Mouse (Mus musculus) liver, adult (tissue): ENCODE measurements around the gene Olfr8.
"Not testable (repeated sequence)": the region's sequence is repeated elsewhere in the genome, so short reads cannot be mapped to it uniquely, and the experiment has no call there.

Experiments used
- GATA4 ChIP-seq: IDR thresholded peaks from 2 replicates; pipeline ENCODE4 v1.6.1; 2014; ENCODE audit warnings: mild to moderate bottlenecking, low read length; ENCODE audit not compliant: insufficient replicate concordance

Olfr8 gene

DNA sequence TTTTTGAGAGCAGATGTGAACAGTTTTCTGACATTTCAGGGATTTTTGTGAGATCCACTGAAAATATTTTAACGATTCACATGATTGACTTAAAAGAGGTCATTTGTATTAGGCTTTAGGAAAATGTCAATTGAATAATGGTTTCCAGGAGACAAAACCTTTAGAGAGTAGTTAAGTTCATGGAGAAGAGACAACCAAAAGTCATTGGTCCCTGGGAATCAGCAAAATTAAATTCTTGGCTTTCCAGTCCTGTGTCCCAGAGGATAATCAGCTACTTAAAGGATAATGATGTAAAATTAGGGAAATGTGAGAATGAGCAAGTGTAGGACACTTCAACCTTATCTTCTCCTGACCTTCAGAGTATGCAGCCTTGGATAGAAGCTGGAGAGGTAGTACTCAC lies at the start of gene Olfr8:
Gene Olfr8, plus strand, starts transcription at position 301 of the 400 bp plus-strand sequence.
- TF ChIP-seq GATA4: not testable (repeated sequence)

DNA sequence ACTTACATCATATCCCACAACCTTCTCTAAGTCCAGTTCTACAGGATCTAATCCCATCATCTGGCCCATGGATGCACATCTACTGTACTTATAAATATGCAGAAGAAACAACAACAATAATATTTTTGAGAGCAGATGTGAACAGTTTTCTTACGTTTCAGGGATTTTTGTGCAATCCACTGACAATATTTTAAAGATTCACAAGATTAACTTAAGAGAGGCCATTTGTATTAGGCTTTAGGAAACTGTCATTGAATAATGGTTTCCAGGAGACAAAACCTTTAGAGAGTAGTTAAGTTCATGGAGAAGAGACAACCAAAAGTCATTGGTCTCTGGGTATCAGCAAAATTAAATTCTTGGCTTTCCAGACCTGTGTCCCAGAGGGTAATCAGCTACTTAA lies 37.6 kb upstream of the Olfr8 start, which contains the start of gene Olfr1354:
Gene Olfr1354, plus strand, starts transcription at position 301 of the 400 bp plus-strand sequence.
- not testable (repeated sequence) for TF ChIP-seq GATA4

DNA sequence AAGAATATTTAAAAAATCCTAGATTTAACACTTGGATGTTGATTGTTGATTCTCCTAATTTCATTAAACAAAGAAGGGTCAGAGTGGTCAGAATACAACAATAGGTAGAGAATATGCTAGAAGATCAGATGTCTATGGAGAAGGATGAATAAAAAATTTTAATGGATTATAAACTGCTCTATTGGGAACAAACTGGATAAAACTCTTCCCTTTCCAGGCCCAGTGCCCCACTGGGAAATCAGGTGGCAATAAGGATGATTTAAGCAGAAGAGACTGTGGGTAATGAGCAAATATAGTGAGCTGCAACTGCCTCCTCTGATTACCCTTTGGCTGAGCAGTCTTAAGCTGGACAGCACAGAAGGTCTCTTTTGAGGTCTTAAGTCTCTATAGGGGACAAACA lies 12.6 kb downstream of the Olfr8 start, which contains the start of gene Olfr1353:
Gene Olfr1353, plus strand, starts transcription at position 301 of the 400 bp plus-strand sequence.
- TF ChIP-seq GATA4: not testable (repeated sequence)

GRCm38 (mm10) chr10:78980750-78981149 lies 30.3 kb downstream of the Olfr8 start, which contains the start of gene Olfr1352:
Gene Olfr1352 (plus strand): TSS chr10:78981050.
- TF ChIP-seq GATA4: no peak
